Mouse (Mus musculus) thymus, postnatal 36 days (tissue): ENCODE data around the gene Cpm.
"Not testable (repeated sequence)": the region's sequence is repeated elsewhere in the genome, so short reads cannot be mapped to it uniquely, and the experiment has no call there.

Experiments used
- DNase-seq, 2 experiments: peaks; one replicate each; pipeline ENCODE4 v3.0.0; 2022; ENCODE audit warnings: mixed read lengths in 2 of 2

Cpm gene

GRCm38 (mm10) chr10:117593857-117594256 lies 35.4 kb upstream of the Cpm start:
- no peak for DNase-seq

GRCm38 (mm10) chr10:117594291-117594850 lies 34.9 kb upstream of the Cpm start:
- no peak for DNase-seq

GRCm38 (mm10) chr10:117594913-117595312 lies 34.4 kb upstream of the Cpm start:
- DNase-seq, result no peak

GRCm38 (mm10) chr10:117595442-117596164 lies 33.7 kb upstream of the Cpm start:
- DNase-seq, result peak in 1 of 2 experiments; percentile 5

GRCm38 (mm10) chr10:117596165-117596735 lies 33.0 kb upstream of the Cpm start:
- DNase-seq, result no peak

- DNase-seq, result no peak
These were observed 32.5 kb upstream of the Cpm start for GRCm38 (mm10) chr10:117596771-117597324.

- not testable (repeated sequence) for DNase-seq
These were observed 31.7 kb upstream of the Cpm start for GRCm38 (mm10) chr10:117597371-117598265.

GRCm38 (mm10) chr10:117598266-117598950 lies 30.9 kb upstream of the Cpm start:
- DNase-seq, result no peak

- DNase-seq, result not testable (repeated sequence)
These were observed 30.2 kb upstream of the Cpm start for GRCm38 (mm10) chr10:117598951-117599572.

GRCm38 (mm10) chr10:117601146-117602035 lies 27.9 kb upstream of the Cpm start:
- DNase-seq, result no peak

- DNase-seq, result no peak
These were observed 26.8 kb upstream of the Cpm start for GRCm38 (mm10) chr10:117602325-117603129.

- no peak for DNase-seq
These were observed 26.0 kb upstream of the Cpm start for GRCm38 (mm10) chr10:117603130-117603833.

- no peak for DNase-seq
These were observed 25.3 kb upstream of the Cpm start for GRCm38 (mm10) chr10:117603834-117604623.

GRCm38 (mm10) chr10:117604624-117605282 lies 24.5 kb upstream of the Cpm start:
- no peak for DNase-seq

- DNase-seq, result no peak
These were observed 23.7 kb upstream of the Cpm start for GRCm38 (mm10) chr10:117605283-117606243.

- DNase-seq, result no peak
These were observed 22.9 kb upstream of the Cpm start for GRCm38 (mm10) chr10:117606423-117606822.
